Mouse (Mus musculus): Measurements from ENCODE around the gene Capn12. TPM values are rescaled to one million over a fixed set of nuclear protein-coding genes. Genes with fewer than 3 reads are reported as not detected.
A peak's percentile ranks its signal among the peaks of the same experiment; 100 is the strongest.

Capn12 gene
- polyA plus RNA-seq, 2 experiments = 0.01 to 0.19 TPM

DNA sequence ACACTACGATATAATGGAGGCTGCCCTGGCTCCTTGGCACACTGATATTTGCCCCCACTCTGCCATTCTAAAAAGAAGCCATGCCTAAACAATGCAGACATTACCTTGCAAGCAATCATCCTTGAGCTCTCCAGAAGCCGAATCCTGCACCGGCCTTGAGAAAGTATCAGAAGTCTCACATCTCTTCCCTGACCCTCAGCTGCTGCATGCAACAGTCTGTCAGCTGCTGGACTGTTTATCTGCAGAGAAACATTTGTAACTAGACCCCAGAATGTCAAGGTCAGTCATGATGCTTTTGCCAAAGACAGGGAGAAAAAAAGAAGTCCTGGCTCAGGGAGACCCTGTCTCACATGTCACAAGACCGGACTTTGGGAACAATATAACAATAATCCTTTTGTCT, 5.1 kb upstream of the Capn12 start:
- Histone ChIP-seq H3K27me3 (ENCODE audit: control insufficient read depth, insufficient read depth, low read length) (no peaks in the 10 kb centered on the region; the same call in 1 of the 2 replicates), H3K9ac (replicated peaks) (no peak overlapping the region), H3K4me1 (replicated peaks; ENCODE audit: control insufficient read depth in 2 of 2, insufficient read depth in 2 of 2, low read length in 1 of 2) (peaks cover 9 to 27% of the 10 kb centered on the region in 2 experiments), H3K4me2 (ENCODE audit: low read depth) (no peak overlapping the region), H3K4me3 (ENCODE audit: insufficient read depth in 1 of 2, low read depth in 2 of 2, low read length in 2 of 2) (no peak overlapping the region), H3K36me3 (replicated peaks; ENCODE audit: control insufficient read depth, insufficient read depth, low read depth) (no peaks in the 10 kb centered on the region), H3K9me3 (ENCODE audit: control insufficient read depth, low read length) (no peaks in the 10 kb centered on the region), H3K27ac (no peak overlapping the region)
- DNase-seq (ENCODE audit: low read depth in 3 of 3, low spot score in 3 of 3) (no peak), ATAC-seq (ENCODE audit: insufficient read depth) (no peak)
- TF ChIP-seq EP300 (IDR thresholded peaks at IDR 0.05; ENCODE audit: low read depth) (no peak), CTCF (IDR thresholded peaks at IDR 0.05; ENCODE audit: low read depth) (no peak)
- 76% methylated on average over 4 of the region's 4 CpGs for WGBS (ENCODE audit: insufficient replicate concordance)

DNA sequence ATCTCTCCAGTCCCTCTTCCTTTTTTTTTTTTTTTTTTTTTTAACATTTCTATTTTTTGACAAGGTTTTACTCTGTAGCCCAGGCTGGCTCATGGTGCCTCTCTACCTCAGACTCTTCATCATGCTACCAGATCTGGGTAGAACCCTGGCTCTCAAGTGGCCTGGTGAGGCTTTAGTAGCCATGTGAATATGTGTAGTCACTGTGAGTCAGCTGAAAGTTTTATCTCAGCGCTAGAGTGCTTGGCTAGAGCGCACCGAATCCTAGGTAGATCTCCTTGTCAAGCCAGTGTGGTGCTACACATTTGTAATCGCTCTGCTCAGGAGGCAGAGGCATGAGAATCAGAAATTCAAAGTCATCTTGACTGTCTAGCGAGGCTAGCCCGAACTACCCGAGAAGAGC, 4.1 kb upstream of the Capn12 start:
- 37% methylated on average over 7 of the region's 7 CpGs for WGBS (ENCODE audit: insufficient replicate concordance)
- H3K4me2 ChIP-seq (ENCODE audit: low read depth) = peak overlapping the region; percentile 31; the same call in 1 of the 2 replicates
- H3K27ac ChIP-seq = peak overlapping the region; percentile 81

DNA sequence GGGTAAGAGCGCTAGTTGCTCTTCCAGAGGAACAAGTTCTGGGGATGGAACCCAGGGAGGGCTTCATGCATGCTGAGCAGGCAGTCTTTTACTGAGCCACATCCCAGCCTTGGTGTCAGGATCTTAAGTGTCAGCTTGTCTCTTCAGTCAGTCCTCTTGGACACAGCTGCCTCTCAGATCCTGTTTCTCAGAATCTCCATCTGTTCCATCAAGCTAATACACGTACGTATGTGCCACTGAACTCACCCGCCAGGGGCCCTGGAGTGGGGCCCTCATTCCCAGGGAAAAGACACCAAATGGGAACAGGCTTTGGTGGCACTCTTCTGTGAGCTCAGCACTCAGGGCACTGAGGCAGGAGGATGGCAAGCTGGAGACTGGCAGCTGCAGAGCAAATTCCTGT, 3.4 kb upstream of the Capn12 start:
- Histone ChIP-seq H3K4me2 (ENCODE audit: low read depth) (no peak overlapping the region; the same call in 1 of the 2 replicates), H3K36me3 (replicated peaks; ENCODE audit: control insufficient read depth, insufficient read depth, low read depth) (no peaks in the 10 kb centered on the region), H3K27ac (peak overlapping the region; percentile 81), H3K9ac (replicated peaks) (no peak overlapping the region; the same call in 1 of the 2 replicates), H3K4me3 (ENCODE audit: insufficient read depth in 1 of 2, low read depth in 2 of 2, low read length in 2 of 2) (no peak overlapping the region), H3K4me1 (replicated peaks; ENCODE audit: control insufficient read depth in 2 of 2, insufficient read depth in 2 of 2, low read length in 1 of 2) (peaks cover 9 to 27% of the 10 kb centered on the region in 2 experiments), H3K9me3 (ENCODE audit: control insufficient read depth, low read length) (no peaks in the 10 kb centered on the region), H3K27me3 (ENCODE audit: control insufficient read depth, insufficient read depth, low read length) (no peaks in the 10 kb centered on the region; the same call in 1 of the 2 replicates)
- WGBS (ENCODE audit: insufficient replicate concordance) = 69% methylated on average over 4 of the region's 4 CpGs
- ATAC-seq (ENCODE audit: insufficient read depth) = no peak
- no peak for TF ChIP-seq EP300 (IDR thresholded peaks at IDR 0.05; ENCODE audit: low read depth)
- no peak for TF ChIP-seq CTCF (IDR thresholded peaks at IDR 0.05; ENCODE audit: low read depth)
- no peak for DNase-seq (ENCODE audit: low read depth in 3 of 3, low spot score in 3 of 3)

More for the DNA sequence above, 4.1 kb upstream of the Capn12 start:
- peak; percentile 66 to 81 (median 77) for DNase-seq (ENCODE audit: low read depth in 3 of 3, low spot score in 3 of 3)
- ATAC-seq (ENCODE audit: insufficient read depth) = peak; percentile 94
- Histone ChIP-seq H3K9ac (replicated peaks) (peak overlapping the region; percentile 31), H3K4me1 (replicated peaks; ENCODE audit: control insufficient read depth in 2 of 2, insufficient read depth in 2 of 2, low read length in 1 of 2) (peaks cover 9 to 27% of the 10 kb centered on the region in 2 experiments), H3K27me3 (ENCODE audit: control insufficient read depth, insufficient read depth, low read length) (no peaks in the 10 kb centered on the region; the same call in 1 of the 2 replicates), H3K36me3 (replicated peaks; ENCODE audit: control insufficient read depth, insufficient read depth, low read depth) (no peaks in the 10 kb centered on the region), H3K9me3 (ENCODE audit: control insufficient read depth, low read length) (no peaks in the 10 kb centered on the region), H3K4me3 (ENCODE audit: insufficient read depth in 1 of 2, low read depth in 2 of 2, low read length in 2 of 2) (no peak overlapping the region)
- peak; percentile 60; the same call in 1 of the 2 replicates for TF ChIP-seq EP300 (IDR thresholded peaks at IDR 0.05; ENCODE audit: low read depth)
- no peak for TF ChIP-seq CTCF (IDR thresholded peaks at IDR 0.05; ENCODE audit: low read depth)

DNA sequence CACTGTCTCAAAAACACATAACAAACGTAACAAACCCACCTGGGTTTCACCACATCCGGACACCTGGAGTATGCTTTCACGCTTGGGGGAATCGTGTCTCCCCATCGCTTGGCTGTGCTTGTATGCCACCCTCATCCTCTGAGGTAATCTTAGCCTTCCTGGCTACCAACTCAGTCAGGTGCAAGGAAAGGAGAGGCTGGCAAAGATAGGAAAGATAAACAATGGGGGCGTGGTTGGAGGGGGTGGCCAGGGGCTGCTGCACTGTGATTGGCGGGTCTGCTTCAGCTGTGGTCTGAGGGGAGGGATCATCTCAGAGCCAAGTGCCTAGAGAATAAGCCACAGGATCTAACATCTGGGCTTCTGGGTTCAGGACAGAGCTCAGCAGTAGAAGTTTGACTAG, 1.6 kb upstream of the Capn12 start:
- DNase-seq (ENCODE audit: low read depth in 3 of 3, low spot score in 3 of 3) (no peak), ATAC-seq (ENCODE audit: insufficient read depth) (no peak)
- Histone ChIP-seq H3K4me3 (ENCODE audit: insufficient read depth in 1 of 2, low read depth in 2 of 2, low read length in 2 of 2) (no peak overlapping the region), H3K27ac (no peak overlapping the region), H3K9me3 (ENCODE audit: control insufficient read depth, low read length) (no peaks in the 10 kb centered on the region), H3K4me2 (ENCODE audit: low read depth) (no peak overlapping the region), H3K27me3 (ENCODE audit: control insufficient read depth, insufficient read depth, low read length) (no peaks in the 10 kb centered on the region; the same call in 1 of the 2 replicates), H3K4me1 (replicated peaks; ENCODE audit: control insufficient read depth in 2 of 2, insufficient read depth in 2 of 2, low read length in 1 of 2) (peaks cover 9 to 27% of the 10 kb centered on the region in 2 experiments), H3K36me3 (replicated peaks; ENCODE audit: control insufficient read depth, insufficient read depth, low read depth) (no peaks in the 10 kb centered on the region), H3K9ac (replicated peaks) (no peak overlapping the region)
- 63% methylated on average over 7 of the region's 7 CpGs for WGBS (ENCODE audit: insufficient replicate concordance)
- no peak for TF ChIP-seq EP300 (IDR thresholded peaks at IDR 0.05; ENCODE audit: low read depth)
- no peak for TF ChIP-seq CTCF (IDR thresholded peaks at IDR 0.05; ENCODE audit: low read depth)

DNA sequence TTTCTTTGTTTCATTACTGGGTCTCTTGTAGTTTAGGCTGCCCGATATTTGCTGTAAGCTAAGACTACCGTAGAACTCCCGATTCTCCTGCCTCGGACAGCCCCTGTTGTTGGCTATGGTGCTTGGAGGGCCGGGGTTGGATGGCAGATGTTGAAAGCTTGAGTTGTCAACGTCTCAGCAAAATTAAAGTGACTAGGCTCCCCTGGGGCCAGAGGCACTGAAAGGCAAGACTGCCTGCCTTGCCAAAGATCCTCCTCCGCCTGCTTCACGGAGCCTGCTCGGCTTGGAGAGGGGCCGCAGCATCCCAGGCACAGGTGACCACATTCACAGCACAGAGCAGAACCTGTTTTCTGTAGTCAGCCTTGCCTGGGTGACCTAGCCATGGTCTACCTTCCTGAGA, 668 bp upstream of the Capn12 start:
- Histone ChIP-seq H3K4me3 (ENCODE audit: insufficient read depth in 1 of 2, low read depth in 2 of 2, low read length in 2 of 2) (no peak overlapping the region), H3K27ac (no peak overlapping the region), H3K36me3 (replicated peaks; ENCODE audit: control insufficient read depth, insufficient read depth, low read depth) (no peaks in the 10 kb centered on the region), H3K4me2 (ENCODE audit: low read depth) (no peak overlapping the region), H3K9me3 (ENCODE audit: control insufficient read depth, low read length) (no peaks in the 10 kb centered on the region), H3K27me3 (ENCODE audit: control insufficient read depth, insufficient read depth, low read length) (no peaks in the 10 kb centered on the region; the same call in 1 of the 2 replicates), H3K9ac (replicated peaks) (no peak overlapping the region), H3K4me1 (replicated peaks; ENCODE audit: control insufficient read depth in 2 of 2, insufficient read depth in 2 of 2, low read length in 1 of 2) (peaks cover 9 to 27% of the 10 kb centered on the region in 2 experiments)
- DNase-seq (ENCODE audit: low read depth in 3 of 3, low spot score in 3 of 3) (no peak), ATAC-seq (ENCODE audit: insufficient read depth) (no peak)
- WGBS (ENCODE audit: insufficient replicate concordance) = 80% methylated on average over 10 of the region's 10 CpGs
- no peak for TF ChIP-seq EP300 (IDR thresholded peaks at IDR 0.05; ENCODE audit: low read depth)
- no peak for TF ChIP-seq CTCF (IDR thresholded peaks at IDR 0.05; ENCODE audit: low read depth)

All from liver, embryonic 14.5 days (tissue).